Mouse (Mus musculus): ENCODE measurements around the gene Ddx19a.

DNA sequence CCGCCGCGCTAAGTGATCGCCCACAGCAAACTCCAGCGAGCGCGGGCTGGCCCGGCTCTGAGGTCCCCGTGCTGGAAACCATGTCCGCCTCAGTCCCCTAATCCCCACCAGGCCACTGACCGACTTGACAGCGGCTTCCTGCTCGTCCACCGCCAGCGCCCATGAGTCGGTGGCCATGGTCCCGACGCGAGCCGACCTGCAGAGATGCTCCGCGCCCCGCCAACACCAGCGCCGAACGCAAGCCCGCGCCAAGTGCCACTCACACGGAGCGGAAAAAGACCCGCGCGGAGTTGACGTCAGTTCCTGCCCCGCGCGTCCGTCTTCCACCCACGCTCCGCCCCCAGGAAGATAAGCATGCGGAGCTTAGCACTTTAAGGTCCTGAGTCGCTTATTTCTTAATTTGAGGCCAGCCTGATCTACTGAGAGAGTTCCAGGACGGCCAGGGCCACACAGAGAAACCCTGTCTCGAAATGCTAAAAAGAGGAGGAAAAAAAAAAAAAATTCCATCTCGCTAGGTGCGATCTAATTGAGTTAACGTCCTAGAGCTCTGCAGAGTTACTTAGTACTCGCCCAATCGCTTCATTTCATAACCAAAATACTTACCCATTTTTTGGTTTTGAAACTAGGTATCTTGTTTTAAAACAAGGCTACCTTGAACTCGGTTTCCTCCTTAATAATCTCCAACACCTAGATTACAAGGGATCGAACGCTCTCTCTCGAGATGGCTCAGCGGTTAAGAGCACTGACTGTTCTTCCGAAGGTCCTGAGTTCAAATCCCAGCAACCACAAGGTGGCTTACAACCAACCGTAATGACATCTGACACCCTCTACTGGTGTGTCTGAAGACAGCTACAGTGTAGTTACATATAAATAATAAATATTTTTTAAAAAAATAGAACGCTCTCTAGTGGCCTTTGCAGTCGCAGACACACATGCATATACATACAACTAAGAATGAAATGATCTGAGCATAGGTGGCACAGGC is at the start of gene Ddx19a:
- TF ChIP-seq POLR2A (IDR thresholded peaks at IDR 0.05; ENCODE audit: insufficient read length, low read depth) (peak; percentile 98), USF1 (IDR thresholded peaks at IDR 0.05; ENCODE audit: low read depth) (no peak), TCF3 (IDR thresholded peaks at IDR 0.05; ENCODE audit: insufficient read length, low read depth) (no peak), TCF12 (IDR thresholded peaks at IDR 0.05; ENCODE audit: insufficient read depth, poor library complexity, severe bottlenecking) (no peak), POLR2AphosphoS2 (IDR thresholded peaks at IDR 0.05; ENCODE audit: insufficient read length, low read depth) (peak; percentile 96)

Data from myocyte (in vitro differentiated cells).